Comparison of ENCODE assay signal across 8 mouse cellular contexts in the genomic region with DNA sequence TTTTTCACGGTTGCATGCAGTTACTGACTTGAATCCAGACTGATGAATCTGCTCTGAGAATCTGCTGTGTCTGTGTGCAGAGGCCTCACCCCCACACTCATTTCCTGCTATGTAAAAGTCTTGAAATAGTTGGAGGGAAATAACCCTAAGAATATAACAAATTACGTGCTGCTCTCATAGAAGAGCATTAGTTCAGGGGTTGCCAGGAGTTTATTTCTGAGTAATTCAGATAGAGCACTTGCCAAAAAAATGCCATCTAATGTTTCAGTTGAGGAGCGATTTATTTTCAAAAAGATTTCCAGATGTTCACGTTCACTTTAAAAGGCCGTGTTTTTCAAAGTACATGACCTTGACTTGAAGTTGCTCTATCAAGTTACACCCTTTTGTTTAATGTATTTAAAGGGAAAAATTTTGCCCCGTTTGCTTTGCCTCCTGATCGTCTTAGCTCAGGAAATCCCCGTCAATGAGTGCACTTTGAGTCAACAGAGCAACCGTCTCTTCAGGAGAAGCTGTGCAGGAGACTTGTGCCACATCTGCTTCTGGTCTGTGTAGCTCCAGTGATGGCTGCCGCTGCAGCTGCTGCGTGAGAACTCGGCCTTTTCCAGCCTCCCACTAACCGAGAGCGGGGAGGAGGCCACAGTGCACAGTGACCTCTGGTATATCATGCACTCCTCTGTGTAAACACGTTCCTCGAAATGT. TPM values are rescaled to one million over a fixed set of nuclear protein-coding genes. Genes with fewer than 3 reads are reported as not detected.
DNase-seq lines count a peak whose midpoint lies in the region; ATAC-seq lines count a peak whose summit lies in the region.

No protein-coding gene starts in this region.

- 22% methylated on average over 16 of the region's 16 CpGs for WGBS in intestine, embryonic 16.5 days
- 51% methylated on average over 16 of the region's 16 CpGs for WGBS in hindbrain, embryonic 12.5 days
- 64% methylated on average over 16 of the region's 16 CpGs for WGBS in midbrain, embryonic 11.5 days

- no peaks in the 10 kb centered on the region for H3K9me3 ChIP-seq in intestine, embryonic 16.5 days (ENCODE audit: control insufficient read depth, low read length)
- H3K9me3 ChIP-seq in hindbrain, embryonic 12.5 days (replicated peaks): no peaks in the 10 kb centered on the region
- H3K9me3 ChIP-seq in midbrain, embryonic 11.5 days (ENCODE audit: control insufficient read depth, low read length): no peaks in the 10 kb centered on the region

- H3K9ac ChIP-seq in intestine, embryonic 16.5 days (ENCODE audit: low read depth, low read length): no peak overlapping the region
- no peak overlapping the region for H3K9ac ChIP-seq in hindbrain, embryonic 12.5 days
- no peak overlapping the region for H3K9ac ChIP-seq in midbrain, embryonic 11.5 days (ENCODE audit: low read length)

- DNase-seq in spleen, postnatal 10 days (ENCODE audit: low spot score in 2 of 2): peak; percentile 6 to 13
- DNase-seq in spleen, adult 12 weeks (ENCODE audit: low spot score): no peak
- peak; percentile 40 for DNase-seq in embryo, embryonic 11.5 days (ENCODE audit: low read depth, low spot score)
- peak; percentile 69 for DNase-seq in mesoderm, embryonic 11.5 days (ENCODE audit: low read depth, low spot score)
- DNase-seq in midbrain, embryonic 11.5 days (ENCODE audit: low spot score, missing footprints): no peak

- H3K4me1 ChIP-seq in intestine, embryonic 16.5 days (ENCODE audit: control insufficient read depth, insufficient read depth, low read length): peaks cover 9% of the 10 kb centered on the region
- H3K4me1 ChIP-seq in hindbrain, embryonic 12.5 days: no peaks in the 10 kb centered on the region
- H3K4me1 ChIP-seq in midbrain, embryonic 11.5 days (ENCODE audit: control insufficient read depth, insufficient read depth, low read length): no peaks in the 10 kb centered on the region

- peak overlapping the region; percentile 83 for H3K27ac ChIP-seq in intestine, embryonic 16.5 days (ENCODE audit: low read length)
- H3K27ac ChIP-seq in hindbrain, embryonic 12.5 days: no peak overlapping the region
- H3K27ac ChIP-seq in midbrain, embryonic 11.5 days (ENCODE audit: low read depth, low read length): no peak overlapping the region

- H3K27me3 ChIP-seq in intestine, embryonic 16.5 days (replicated peaks; ENCODE audit: control insufficient read depth, insufficient read depth, low read length): no peaks in the 10 kb centered on the region
- no peaks in the 10 kb centered on the region for H3K27me3 ChIP-seq in hindbrain, embryonic 12.5 days
- H3K27me3 ChIP-seq in midbrain, embryonic 11.5 days (ENCODE audit: control insufficient read depth, insufficient read depth, low read length): no peaks in the 10 kb centered on the region

- peak overlapping the region; percentile 7; the same call in 1 of the 2 replicates for H3K4me3 ChIP-seq in intestine, embryonic 16.5 days (ENCODE audit: low read length)
- no peak overlapping the region for H3K4me3 ChIP-seq in hindbrain, embryonic 12.5 days
- no peak overlapping the region for H3K4me3 ChIP-seq in midbrain, embryonic 11.5 days (ENCODE audit: low read depth, low read length)

- ATAC-seq in intestine, embryonic 16.5 days: peak; percentile 98
- ATAC-seq in erythroblast, adult 5-6 weeks (replicated peaks; ENCODE audit: low FRiP score, poor library complexity, severe bottlenecking): no peak
- no peak for ATAC-seq in hindbrain, embryonic 12.5 days (ENCODE audit: low FRiP score)
- no peak for ATAC-seq in midbrain, embryonic 11.5 days (ENCODE audit: low FRiP score)

- no peaks in the 10 kb centered on the region for H3K36me3 ChIP-seq in intestine, embryonic 16.5 days (ENCODE audit: control insufficient read depth, insufficient read depth, low read length)
- no peaks in the 10 kb centered on the region for H3K36me3 ChIP-seq in hindbrain, embryonic 12.5 days
- H3K36me3 ChIP-seq in midbrain, embryonic 11.5 days (ENCODE audit: control insufficient read depth, insufficient read depth, low read length): no peaks in the 10 kb centered on the region

- H3K4me2 ChIP-seq in intestine, embryonic 16.5 days (ENCODE audit: low read depth, low read length): peak overlapping the region; percentile 19; the same call in 1 of the 2 replicates
- no peak overlapping the region for H3K4me2 ChIP-seq in hindbrain, embryonic 12.5 days (replicated peaks)
- H3K4me2 ChIP-seq in midbrain, embryonic 11.5 days: no peak overlapping the region

RNA-seq across cellular contexts. Expression of gene Sec61g, which starts 50.9 kb away (rescaled TPM):
- 30.7 and 39.2 TPM in 2 replicates for polyA plus RNA-seq in intestine, embryonic 16.5 days (2015; fragmentation: Nextera tagmentation; extraction: Ambion mirVana)
- 88.2 and 149 TPM in 2 replicates for total RNA-seq in erythroblast, adult 5-6 weeks (2015; ENCODE audit: low replicate concordance)
- total RNA-seq in erythroblast, adult 5-6 weeks (2017; ENCODE audit: low replicate concordance): 99.8 and 134 TPM in 2 replicates
- polyA plus RNA-seq in hindbrain, embryonic 12.5 days (2016; fragmentation: Nextera tagmentation; extraction: Ambion mirVana): 35.3 and 35.6 TPM in 2 replicates
- 40.4 and 42.1 TPM in 2 replicates for polyA plus RNA-seq in midbrain, embryonic 11.5 days (2014; fragmentation: Nextera tagmentation; extraction: Ambion mirVana)

Comparison
In these comparisons a context has a peak if more than half of its experiments do, and no peak if none do; other contexts are left out.
1. DNase-seq: peak in spleen, postnatal 10 days (2 of 2), embryo, embryonic 11.5 days (single experiment) and mesoderm, embryonic 11.5 days (single experiment); none in spleen, adult 12 weeks (single experiment) and midbrain, embryonic 11.5 days (single experiment).